Mouse (Mus musculus) CH12.LX (cell line): ENCODE data around the gene Smarca2.

Experiments
- CHD2 ChIP-seq: IDR thresholded peaks from 2 replicates; pipeline ENCODE4 v1.6.1; 2011; ENCODE audit warnings: low read length, improper control_type of control experiment
- CTCF ChIP-seq, 2 experiments: IDR thresholded peaks in 1 of 2; conservative IDR thresholded peaks in 1 of 2; 2 replicates each; pipeline ENCODE4 v1.5.1; 2011 to 2012; ENCODE audit warnings: low read depth in 2 of 2, low read length in 2 of 2, improper control_type of control experiment in 1 of 2, inconsistent platforms in 1 of 2, mild to moderate bottlenecking in 1 of 2, moderate library complexity in 1 of 2
- HCFC1 ChIP-seq: IDR thresholded peaks from 2 replicates; pipeline ENCODE4 v1.6.1; 2012; ENCODE audit warnings: low read depth, mild to moderate bottlenecking, inconsistent platforms, low read length, improper control_type of control experiment
- IRF4 ChIP-seq: IDR thresholded peaks from 2 replicates; pipeline ENCODE4 v1.6.1; 2014; ENCODE audit warnings: low read depth, mild to moderate bottlenecking, inconsistent platforms, low read length, improper control_type of control experiment
- MAFK ChIP-seq: IDR thresholded peaks from 2 replicates; pipeline ENCODE4 v1.6.1; 2011; ENCODE audit warnings: low read length, improper control_type of control experiment; ENCODE audit not compliant: insufficient replicate concordance
- MAX ChIP-seq: IDR thresholded peaks from 2 replicates; pipeline ENCODE4 v1.6.1; 2011; ENCODE audit warnings: low read length, improper control_type of control experiment
- MEF2A ChIP-seq: IDR thresholded peaks from 2 replicates; pipeline ENCODE4 v1.6.1; 2014; ENCODE audit warnings: low read depth, mild to moderate bottlenecking, inconsistent platforms, low read length, improper control_type of control experiment, borderline replicate concordance
- NELFE ChIP-seq: IDR thresholded peaks from 2 replicates; pipeline ENCODE4 v1.6.1; 2011; ENCODE audit warnings: low read depth, low read length, improper control_type of control experiment
- RCOR1 ChIP-seq: conservative IDR thresholded peaks from 2 replicates; pipeline ENCODE4 v1.6.1; 2012; ENCODE audit warnings: low read depth, mild to moderate bottlenecking, inconsistent platforms, low read length, improper control_type of control experiment
- TCF12 ChIP-seq: IDR thresholded peaks from 2 replicates; pipeline ENCODE4 v1.6.1; 2014; ENCODE audit warnings: low read depth, mild to moderate bottlenecking, inconsistent platforms, low read length, improper control_type of control experiment
- USF1 ChIP-seq: IDR thresholded peaks from 2 replicates; pipeline ENCODE4 v1.6.1; 2014; ENCODE audit warnings: low read depth, mild to moderate bottlenecking, inconsistent platforms, low read length, improper control_type of control experiment
- ZKSCAN1 ChIP-seq: IDR thresholded peaks from 2 replicates; pipeline ENCODE4 v1.6.1; 2012; ENCODE audit warnings: low read depth, inconsistent platforms, low read length, improper control_type of control experiment, borderline replicate concordance

DNA sequence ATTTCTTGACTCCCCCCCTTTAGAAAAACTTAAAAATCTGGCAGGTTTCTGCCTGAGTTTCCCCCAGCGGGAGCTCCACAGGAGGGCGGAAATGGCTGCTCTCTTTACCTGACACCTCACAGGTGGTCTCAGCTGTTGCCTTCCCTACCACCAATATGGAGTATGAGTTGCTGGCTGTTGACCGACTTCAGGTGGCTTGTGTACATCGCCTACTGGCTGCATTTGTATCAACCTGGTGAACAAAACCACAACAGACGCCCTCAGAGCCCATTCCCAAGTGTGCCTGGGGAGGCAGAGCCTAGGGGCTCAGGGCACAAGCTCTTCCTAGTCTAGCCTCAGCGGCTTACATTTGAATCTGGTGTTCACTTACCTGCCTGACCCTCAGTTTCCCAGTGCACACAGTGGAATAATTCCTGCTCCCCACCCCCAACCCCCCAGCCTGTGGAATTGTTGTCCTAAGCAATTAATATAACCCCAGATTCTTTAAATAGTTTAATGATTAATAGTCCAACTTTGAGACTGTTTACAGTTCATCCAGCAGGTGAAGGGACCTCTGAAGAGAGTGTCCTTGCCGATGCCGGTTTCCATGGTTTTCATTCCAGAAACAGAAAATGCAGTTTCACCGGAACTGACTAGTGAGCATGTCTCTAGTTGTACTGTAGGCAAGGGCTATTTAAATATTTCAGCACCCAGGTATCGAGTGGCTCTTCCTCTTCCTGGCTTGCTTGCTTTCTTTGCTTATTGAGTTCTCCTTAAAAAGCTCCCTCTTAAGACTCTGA lies 149.4 kb downstream of the Smarca2 start:
- TF ChIP-seq TCF12 (no peak), CTCF (conservative IDR thresholded peaks at IDR 0.05 in 1 of 2, IDR thresholded peaks at IDR 0.05 in 1 of 2; ENCODE audit: low read depth in 2 of 2, low read length in 2 of 2) (no peak), HCFC1 (no peak), MEF2A (no peak), MAFK (no peak), CHD2 (no peak), NELFE (no peak), USF1 (no peak), ZKSCAN1 (no peak), MAX (no peak), IRF4 (no peak), RCOR1 (no peak)
